Mouse (Mus musculus) MEL (cell line): ENCODE measurements around the gene Asb17. TPM values are rescaled to one million over a fixed set of nuclear protein-coding genes. Genes with fewer than 3 reads are reported as not detected.

Source experiments
- DNase-seq: peaks from one replicate; pipeline ENCODE4 v3.0.0; 2011; ENCODE audit warnings: low read depth, low spot score
- H3K27ac ChIP-seq: 2 replicates; pipeline ENCODE4 v1.5.1; 2012; ENCODE audit warnings: low read depth, mild to moderate bottlenecking, control low read depth, low read length, moderate library complexity; ENCODE audit not compliant: control insufficient read depth
- H3K27me3 ChIP-seq, 2 experiments: fragments of 150-350 bp in 1 of 2; sonication (generic) in 1 of 2; 2 replicates each; pipeline ENCODE4 v1.6.1; 2012; ENCODE audit warnings: low read length in 2 of 2, mild to moderate bottlenecking in 2 of 2, improper control_type of control experiment in 1 of 2, moderate library complexity in 1 of 2; ENCODE audit not compliant: insufficient read depth in 2 of 2, control insufficient read depth in 1 of 2
- H3K36me3 ChIP-seq, 2 experiments: 2 replicates each; pipeline ENCODE4 v1.6.1; 2012 to 2014; ENCODE audit warnings: low read length in 2 of 2, improper control_type of control experiment in 1 of 2, inconsistent platforms in 1 of 2, mild to moderate bottlenecking in 1 of 2; ENCODE audit not compliant: insufficient read depth in 2 of 2, control insufficient read depth in 1 of 2
- H3K4me1 ChIP-seq, 2 experiments: fragments of 150-350 bp in 1 of 2; sonication (generic) in 1 of 2; 2 replicates each; pipeline ENCODE4 v1.6.1; 2012; ENCODE audit warnings: low read length in 2 of 2, improper control_type of control experiment in 1 of 2, mild to moderate bottlenecking in 1 of 2; ENCODE audit not compliant: insufficient read depth in 2 of 2, control insufficient read depth in 1 of 2
- H3K4me3 ChIP-seq, 2 experiments: fragments of 150-350 bp in 1 of 2; sonication (generic) in 1 of 2; 2 replicates each; pipeline ENCODE4 v1.5.1; 2012; ENCODE audit warnings: low read depth in 2 of 2, low read length in 2 of 2, mild to moderate bottlenecking in 2 of 2, moderate library complexity in 2 of 2, control low read depth in 1 of 2, improper control_type of control experiment in 1 of 2; ENCODE audit not compliant: control insufficient read depth in 1 of 2, insufficient read depth in 1 of 2
- H3K79me2 ChIP-seq: 2 replicates; pipeline ENCODE4 v1.6.1; 2012; ENCODE audit warnings: mild to moderate bottlenecking, low read length, moderate library complexity; ENCODE audit not compliant: control insufficient read depth, poor library complexity, insufficient read depth
- H3K9ac ChIP-seq: 2 replicates; pipeline ENCODE4 v1.6.1; 2012; ENCODE audit warnings: low read depth, mild to moderate bottlenecking, control low read depth, low read length, moderate library complexity; ENCODE audit not compliant: control insufficient read depth, poor library complexity, severe bottlenecking
- H3K9me3 ChIP-seq: fragments of 150-350 bp; sonication (generic); replicated peaks from 2 replicates; pipeline ENCODE4 v1.6.1; 2012; ENCODE audit warnings: mild to moderate bottlenecking, low read length, improper control_type of control experiment, moderate library complexity; ENCODE audit not compliant: insufficient read depth
- BHLHE40 ChIP-seq: IDR thresholded peaks from 2 replicates; pipeline ENCODE4 v1.6.1; 2012; ENCODE audit warnings: low read depth, mild to moderate bottlenecking, inconsistent platforms, low read length, improper control_type of control experiment, borderline replicate concordance
- CHD2 ChIP-seq: IDR thresholded peaks from 2 replicates; pipeline ENCODE4 v1.6.1; 2011; ENCODE audit warnings: low read length, improper control_type of control experiment
- CTCF ChIP-seq, 3 experiments: IDR thresholded peaks in 2 of 3; conservative IDR thresholded peaks in 1 of 3; 2 replicates each; pipeline ENCODE4 v1.5.1; 2011 to 2012; ENCODE audit warnings: low read length in 3 of 3, low read depth in 2 of 3, mild to moderate bottlenecking in 2 of 3, improper control_type of control experiment in 1 of 3, inconsistent platforms in 1 of 3, mixed read lengths in 1 of 3, moderate library complexity in 1 of 3; ENCODE audit not compliant: control insufficient read depth in 1 of 3, insufficient read depth in 1 of 3, poor library complexity in 1 of 3, severe bottlenecking in 1 of 3
- ELF1 ChIP-seq: IDR thresholded peaks from 2 replicates; pipeline ENCODE4 v1.6.1; 2014; ENCODE audit warnings: low read depth, mild to moderate bottlenecking, inconsistent platforms, low read length, improper control_type of control experiment, moderate library complexity
- GABPA ChIP-seq: IDR thresholded peaks from 2 replicates; pipeline ENCODE4 v1.6.1; 2012; ENCODE audit warnings: low read depth, mild to moderate bottlenecking, inconsistent platforms, low read length, improper control_type of control experiment, moderate library complexity
- GATA1 ChIP-seq: IDR thresholded peaks from 2 replicates; pipeline ENCODE4 v1.6.1; 2011; ENCODE audit warnings: low read depth, low read length, improper control_type of control experiment
- KAT2A ChIP-seq: conservative IDR thresholded peaks from 2 replicates; pipeline ENCODE4 v1.6.1; 2012; ENCODE audit warnings: low read depth, low read length, improper control_type of control experiment, inconsistent platforms
- MAFK ChIP-seq: IDR thresholded peaks from 2 replicates; pipeline ENCODE4 v1.6.1; 2011; ENCODE audit warnings: low read depth, mild to moderate bottlenecking, low read length, improper control_type of control experiment, borderline replicate concordance
- MYB ChIP-seq: IDR thresholded peaks from 2 replicates; pipeline ENCODE4 v1.6.1; 2011; ENCODE audit warnings: mild to moderate bottlenecking, low read depth, low read length, improper control_type of control experiment
- MYC ChIP-seq: IDR thresholded peaks from 2 replicates; pipeline ENCODE4 v1.6.1; 2011; ENCODE audit warnings: low read depth, mild to moderate bottlenecking, low read length, improper control_type of control experiment, moderate library complexity
- NRF1 ChIP-seq: IDR thresholded peaks from 2 replicates; pipeline ENCODE4 v1.6.1; 2014; ENCODE audit warnings: low read depth, mild to moderate bottlenecking, inconsistent platforms, low read length, improper control_type of control experiment, moderate library complexity; ENCODE audit not compliant: poor library complexity, insufficient read depth, severe bottlenecking
- POLR2A ChIP-seq, 2 experiments: IDR thresholded peaks; 2 replicates each; pipeline ENCODE4 v1.6.1; 2011 to 2012; ENCODE audit warnings: low read length in 2 of 2, mild to moderate bottlenecking in 2 of 2, control low read depth in 1 of 2, improper control_type of control experiment in 1 of 2, low read depth in 1 of 2, moderate library complexity in 1 of 2; ENCODE audit not compliant: control insufficient read depth in 1 of 2, insufficient read depth in 1 of 2, poor library complexity in 1 of 2
- RAD21 ChIP-seq: IDR thresholded peaks from 2 replicates; pipeline ENCODE4 v1.6.1; 2011; ENCODE audit warnings: mild to moderate bottlenecking, low read depth, low read length, improper control_type of control experiment
- TBP ChIP-seq: IDR thresholded peaks from 2 replicates; pipeline ENCODE4 v1.8.0; 2011; ENCODE audit warnings: low read depth, low read length, improper control_type of control experiment
- TCF12 ChIP-seq: IDR thresholded peaks from 2 replicates; pipeline ENCODE4 v1.6.1; 2014; ENCODE audit warnings: low read depth, mild to moderate bottlenecking, inconsistent platforms, low read length, improper control_type of control experiment, moderate library complexity
- ZMIZ1 ChIP-seq: IDR thresholded peaks from 2 replicates; pipeline ENCODE4 v1.6.1; 2012; ENCODE audit warnings: low read depth, mild to moderate bottlenecking, inconsistent platforms, low read length, improper control_type of control experiment, moderate library complexity
- polyA plus RNA-seq, 2 experiments: library from polyadenylated mRNA; stranded (reverse) in 1 of 2; unstranded in 1 of 2; fragments of >175 nt in 1 of 2; fragments of >200 nt in 1 of 2; gene quantifications; 2 replicates each; pipeline versions ENCODE4 v1.2.1 to v1.2.4; 2012; ENCODE audit warnings: low replicate concordance in 2 of 2, low read depth in 1 of 2; ENCODE audit not compliant: insufficient read length in 2 of 2, insufficient read depth in 1 of 2, missing spikeins in 1 of 2
- total RNA-seq: library from RNA; depleted of rRNA; stranded (reverse); fragments of 300-350 nt; gene quantifications from 2 replicates; pipeline ENCODE4 v1.2.3, GENCODE M21; 2012

Asb17 gene
- total and polyA plus RNA-seq, 3 experiments = 5.7 to 9.7 TPM; not detected in 1

DNA sequence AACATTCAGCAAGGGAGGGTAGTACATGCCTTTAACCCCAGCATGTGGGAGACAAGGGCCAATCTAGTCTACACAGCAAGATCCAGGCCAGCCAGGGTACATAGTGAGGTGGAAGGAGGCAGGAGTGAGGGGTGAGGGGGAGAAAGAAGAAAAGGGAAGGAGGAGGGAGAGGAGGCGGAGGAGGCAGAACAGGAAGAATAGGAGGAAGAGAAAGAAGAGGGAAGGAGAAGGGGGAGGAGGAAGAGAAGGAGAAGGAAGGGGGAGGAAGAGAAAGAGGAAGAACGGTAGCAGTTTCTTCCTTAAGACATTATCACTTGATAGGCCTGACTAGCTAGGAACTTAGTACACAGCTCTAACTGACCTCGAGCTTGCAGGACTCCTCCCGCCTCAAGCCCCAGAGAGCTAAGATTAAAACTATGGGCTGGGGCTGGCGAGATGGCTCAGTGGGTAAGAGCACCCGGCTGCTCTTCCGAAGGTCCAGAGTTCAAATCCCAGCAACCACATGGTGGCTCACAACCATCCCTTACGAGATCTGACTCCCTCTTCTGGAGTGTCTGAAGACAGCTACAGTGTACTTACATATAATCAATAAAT lies 45.3 kb downstream of the Asb17 start:
- Histone ChIP-seq H3K9ac (no peak overlapping the region), H3K27ac (no peak overlapping the region), H3K36me3 (peaks cover 0 to 18% of the 10 kb centered on the region in 2 experiments; a peak in 2 of 4 replicates), H3K4me1 (peaks cover 3 to 18% of the 10 kb centered on the region in 2 experiments), H3K79me2 (no peaks in the 10 kb centered on the region), H3K27me3 (no peaks in the 10 kb centered on the region), H3K9me3 (no peaks in the 10 kb centered on the region), H3K4me3 (no peak overlapping the region)
- peak; percentile 56 for DNase-seq
- TF ChIP-seq TBP (peak; percentile 94), ELF1 (no peak)

DNA sequence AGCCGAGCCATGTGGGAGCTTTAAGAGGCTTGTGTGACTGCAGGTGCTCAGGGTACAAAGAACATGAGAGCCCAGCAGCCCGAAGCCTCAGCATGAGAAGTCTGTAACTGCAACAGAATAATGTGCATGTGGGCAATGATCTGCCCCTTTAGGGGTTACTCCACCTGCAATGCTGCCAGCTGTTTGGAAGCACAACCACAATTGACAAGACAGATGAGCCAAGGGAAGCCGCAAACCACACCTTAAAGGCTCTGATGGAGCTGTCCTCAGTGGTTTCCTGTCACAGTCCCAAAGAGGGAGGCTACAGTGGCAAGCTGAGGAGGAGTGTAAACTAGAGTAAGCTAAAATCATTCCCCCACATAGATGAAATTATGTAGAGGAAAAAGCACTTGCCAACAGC lies 51.4 kb downstream of the Asb17 start:
- TF ChIP-seq NRF1 = no peak
- TF ChIP-seq MAFK = no peak
- TF ChIP-seq POLR2A (IDR thresholded peaks at IDR 0.05; ENCODE audit: control insufficient read depth in 1 of 2, insufficient read depth in 1 of 2, low read depth in 1 of 2, low read length in 2 of 2, poor library complexity in 1 of 2) = no peak
- no peak for TF ChIP-seq TBP
- no peak for TF ChIP-seq MYB
- no peak for TF ChIP-seq GABPA
- no peak for TF ChIP-seq ELF1
- TF ChIP-seq KAT2A = no peak
- TF ChIP-seq BHLHE40 = no peak
- no peak for TF ChIP-seq CTCF (IDR thresholded peaks at IDR 0.05 in 2 of 3, conservative IDR thresholded peaks at IDR 0.05 in 1 of 3; ENCODE audit: control insufficient read depth in 1 of 3, insufficient read depth in 1 of 3, low read depth in 2 of 3, low read length in 3 of 3, poor library complexity in 1 of 3, severe bottlenecking in 1 of 3)
- no peak for TF ChIP-seq TCF12
- TF ChIP-seq RAD21 = no peak
- no peak for TF ChIP-seq GATA1
- TF ChIP-seq CHD2 = no peak
- TF ChIP-seq MYC = no peak
- TF ChIP-seq ZMIZ1 = no peak
- Histone ChIP-seq H3K4me1 (0 out of 4 replicates have a peak, but pooled peaks cover 0 to 4% of the 10 kb centered on the region in 2 experiments), H3K36me3 (no peaks in the 10 kb centered on the region), H3K9me3 (no peaks in the 10 kb centered on the region), H3K27me3 (no peaks in the 10 kb centered on the region), H3K9ac (no peak overlapping the region), H3K4me3 (no peak overlapping the region), H3K79me2 (no peaks in the 10 kb centered on the region), H3K27ac (no peak overlapping the region)
- no peak for DNase-seq
